Mouse (Mus musculus): ENCODE results near the gene Htr2a.

- TF ChIP-seq CTCF (IDR thresholded peaks at IDR 0.05; ENCODE audit: extremely low read depth, insufficient read depth, insufficient read length, insufficient replicate concordance) (no peak), POLR2A (IDR thresholded peaks at IDR 0.05; ENCODE audit: low read depth, low read length) (no peak)
Observed at GRCm38 (mm10) chr14:74673020-74673350, 32.3 kb downstream of the Htr2a start.

Data from spleen, adult 2 months (tissue).